Mouse (Mus musculus) lung, embryonic 14.5 days (tissue): ENCODE results near the gene Tbcd. TPM values are rescaled to one million over a fixed set of nuclear protein-coding genes. Genes with fewer than 3 reads are reported as not detected.

Experiments
- ATAC-seq: fragments of 200-750 bp; cut with Nextera tagmentation; 2 replicates; pipeline ENCODE4 v1.8.0; 2017; ENCODE audit warnings: mild to moderate bottlenecking, moderate TSS enrichment, moderate library complexity; ENCODE audit not compliant: insufficient read depth
- DNase-seq: peaks from one replicate; pipeline ENCODE4 v3.0.0-alpha.2; 2015
- H3K27ac ChIP-seq: fragments of 300-500 bp; sonication (generic); 2 replicates; pipeline ENCODE4 v1.5.1; 2014; ENCODE audit warnings: low read depth, mild to moderate bottlenecking, moderate library complexity
- H3K27me3 ChIP-seq: fragments of 300-500 bp; sonication (generic); 2 replicates; pipeline ENCODE4 v1.6.1; 2014; ENCODE audit warnings: low read length, control low read depth; ENCODE audit not compliant: insufficient read depth
- H3K36me3 ChIP-seq: fragments of 300-500 bp; sonication (generic); 2 replicates; pipeline ENCODE4 v1.6.1; 2014; ENCODE audit warnings: control low read depth; ENCODE audit not compliant: insufficient read depth
- H3K4me1 ChIP-seq: fragments of 300-500 bp; sonication (generic); 2 replicates; pipeline ENCODE4 v1.6.1; 2014; ENCODE audit warnings: antibody characterized with exemption, control low read depth; ENCODE audit not compliant: insufficient read depth
- H3K4me2 ChIP-seq: fragments of 300-500 bp; sonication (generic); 2 replicates; pipeline ENCODE4 v1.6.1; 2014; ENCODE audit warnings: mild to moderate bottlenecking
- H3K4me3 ChIP-seq: fragments of 300-500 bp; sonication (generic); 2 replicates; pipeline ENCODE4 v1.5.1; 2014; ENCODE audit warnings: low read depth, low read length
- H3K9ac ChIP-seq: fragments of 300-500 bp; sonication (generic); 2 replicates; pipeline ENCODE4 v1.6.1; 2014
- H3K9me3 ChIP-seq: fragments of 300-500 bp; sonication (generic); 2 replicates; pipeline ENCODE4 v1.6.1; 2016; ENCODE audit warnings: low read depth, low read length, control low read depth
- CTCF ChIP-seq: IDR thresholded peaks from 2 replicates; pipeline ENCODE4 v1.5.1; 2016; ENCODE audit warnings: antibody characterized with exemption, low read depth
- WGBS: fragments of 180-500 bp; shearing (Covaris S2); extraction: QIAGEN DNeasy Blood & Tissue Kit; methylation state at CpG from one replicate; pipeline ENCODE4 v1.1.7; 2014; 5-methylcytosine and 5-hydroxymethylcytosine counted together
- polyA plus RNA-seq: library from polyadenylated mRNA; unstranded; fragments of >200 nt; fragmentation: Nextera tagmentation; extraction: Ambion mirVana; gene quantifications from 2 replicates; pipeline ENCODE4 v1.2.1, GENCODE M21; 2014

The Tbcd gene
- polyA plus RNA-seq, 1 experiment from 2014 or later = 41.3 TPM

DNA sequence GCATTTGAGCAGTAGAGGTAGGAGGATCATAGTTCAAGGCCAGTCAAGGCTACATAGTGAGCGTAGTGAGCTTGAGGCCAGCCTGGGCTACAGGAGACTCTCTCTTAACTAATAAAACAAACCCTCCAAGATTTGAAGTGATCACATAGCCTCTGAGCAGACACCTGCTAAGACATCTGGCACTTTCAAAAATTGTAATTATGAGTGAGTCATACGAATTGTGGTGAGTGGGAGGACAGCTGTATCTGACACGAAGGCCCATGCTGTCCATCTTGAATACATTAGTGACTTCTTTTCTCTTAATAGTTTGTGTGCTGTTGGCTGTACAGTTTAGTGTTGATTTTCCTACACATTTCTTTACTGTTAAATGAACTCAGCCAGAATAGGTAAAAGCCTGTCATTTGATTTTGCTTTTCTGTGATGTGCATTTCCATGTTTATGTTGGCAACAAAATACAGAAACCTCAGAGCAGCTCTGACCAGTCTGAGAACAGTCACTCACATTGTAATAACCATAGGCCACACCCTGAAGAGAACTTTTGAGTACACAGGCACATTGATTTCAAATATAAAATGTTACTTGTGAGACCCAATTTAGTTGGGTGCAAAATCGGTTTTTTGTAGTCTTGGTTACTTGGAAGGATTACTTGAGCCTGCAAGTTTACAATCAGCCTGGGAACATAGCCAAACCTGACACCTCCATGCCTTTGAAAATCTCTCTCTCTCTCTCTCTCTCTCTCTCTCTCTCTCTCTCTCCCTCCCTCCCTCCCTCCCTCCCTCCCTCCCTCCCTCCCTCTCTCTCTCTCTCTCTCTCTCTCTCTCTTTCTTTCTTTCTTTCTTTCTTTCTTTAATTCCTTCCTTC is 50.5 kb downstream of the Tbcd start:
- no peak overlapping the region for H3K4me2 ChIP-seq
- H3K27me3 ChIP-seq = no peaks in the 10 kb centered on the region
- no peaks in the 10 kb centered on the region for H3K9me3 ChIP-seq
- no peak overlapping the region for H3K27ac ChIP-seq
- DNase-seq = peak; percentile 72
- 68% methylated on average over 4 of the region's 4 CpGs for WGBS
- TF ChIP-seq CTCF = no peak
- H3K4me3 ChIP-seq = no peak overlapping the region
- no peaks in the 10 kb centered on the region for H3K4me1 ChIP-seq
- peaks cover 23% of the 10 kb centered on the region; the same call in 1 of the 2 replicates for H3K36me3 ChIP-seq
- H3K9ac ChIP-seq = no peak overlapping the region
- no peak for ATAC-seq

DNA sequence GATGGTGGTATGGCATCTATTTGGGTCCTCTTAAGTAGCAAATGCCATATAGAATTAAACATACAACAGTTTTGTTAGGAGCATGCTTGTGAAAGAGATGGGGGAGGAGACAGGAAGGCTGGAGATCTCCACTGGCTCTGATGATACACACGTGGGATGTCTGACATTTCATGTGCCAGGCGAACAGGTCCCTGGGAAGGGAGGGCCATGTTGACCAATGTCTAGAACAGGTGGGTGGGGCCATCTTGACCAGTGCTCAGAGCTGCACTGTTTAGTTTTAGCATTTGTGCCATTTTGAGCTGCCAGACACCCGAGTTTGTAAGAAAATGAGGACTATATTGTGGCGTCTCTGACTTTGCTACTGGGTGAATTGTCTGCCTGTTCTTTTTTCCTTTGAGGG is 56.7 kb downstream of the Tbcd start:
- Histone ChIP-seq H3K9me3 (no peaks in the 10 kb centered on the region), H3K36me3 (peaks cover 4% of the 10 kb centered on the region; the same call in 1 of the 2 replicates), H3K4me3 (no peak overlapping the region), H3K9ac (no peak overlapping the region), H3K27ac (no peak overlapping the region), H3K4me2 (no peak overlapping the region), H3K27me3 (no peaks in the 10 kb centered on the region), H3K4me1 (no peaks in the 10 kb centered on the region)
- DNase-seq (no peak), ATAC-seq (no peak)
- WGBS = 68% methylated on average over 4 of the region's 4 CpGs
- TF ChIP-seq CTCF = no peak

DNA sequence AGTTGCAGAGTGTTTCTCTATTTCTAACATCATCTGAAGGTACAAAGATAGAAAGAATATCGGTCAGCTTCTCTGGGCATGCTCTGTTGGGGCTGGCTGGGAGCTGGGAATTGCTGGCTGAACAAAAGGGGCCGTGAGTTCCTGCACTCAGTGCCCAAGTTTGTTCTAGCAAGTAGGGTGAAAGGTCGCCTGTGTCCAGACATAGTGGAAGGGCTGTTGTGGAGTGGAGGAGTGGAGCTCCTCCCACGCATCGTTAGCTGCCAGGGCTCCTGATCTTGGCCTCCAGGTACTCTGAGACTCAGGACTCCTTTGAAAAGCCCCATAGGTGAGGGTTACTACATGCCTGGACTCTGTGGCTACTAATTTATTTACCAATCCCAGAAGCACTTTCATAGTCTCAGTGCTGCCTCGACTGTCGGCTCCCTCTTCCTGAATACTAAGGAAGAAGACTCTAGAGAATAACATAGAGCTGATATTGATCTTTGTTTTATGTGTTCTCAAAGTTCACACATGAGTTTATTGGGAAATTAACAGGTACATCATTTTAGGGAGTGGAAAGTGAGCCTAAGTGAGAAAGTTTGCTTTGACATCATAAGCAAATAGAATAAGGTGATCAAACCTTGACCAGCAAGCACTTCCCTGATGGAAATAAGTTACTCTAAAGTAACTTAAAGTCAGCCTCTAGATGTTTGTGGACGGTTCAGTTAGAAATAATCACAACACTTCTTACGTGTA is 58.9 kb downstream of the Tbcd start:
- ATAC-seq = no peak
- DNase-seq = no peak
- no peak overlapping the region for H3K4me3 ChIP-seq
- H3K4me1 ChIP-seq = no peaks in the 10 kb centered on the region
- no peaks in the 10 kb centered on the region for H3K27me3 ChIP-seq
- no peaks in the 10 kb centered on the region for H3K9me3 ChIP-seq
- WGBS = 60% methylated on average over 9 of the region's 9 CpGs
- H3K27ac ChIP-seq = no peak overlapping the region
- no peak overlapping the region for H3K9ac ChIP-seq
- 0 out of 2 replicates have a peak, but pooled peaks cover 3% of the 10 kb centered on the region for H3K36me3 ChIP-seq
- no peak overlapping the region for H3K4me2 ChIP-seq
- no peak for TF ChIP-seq CTCF

DNA sequence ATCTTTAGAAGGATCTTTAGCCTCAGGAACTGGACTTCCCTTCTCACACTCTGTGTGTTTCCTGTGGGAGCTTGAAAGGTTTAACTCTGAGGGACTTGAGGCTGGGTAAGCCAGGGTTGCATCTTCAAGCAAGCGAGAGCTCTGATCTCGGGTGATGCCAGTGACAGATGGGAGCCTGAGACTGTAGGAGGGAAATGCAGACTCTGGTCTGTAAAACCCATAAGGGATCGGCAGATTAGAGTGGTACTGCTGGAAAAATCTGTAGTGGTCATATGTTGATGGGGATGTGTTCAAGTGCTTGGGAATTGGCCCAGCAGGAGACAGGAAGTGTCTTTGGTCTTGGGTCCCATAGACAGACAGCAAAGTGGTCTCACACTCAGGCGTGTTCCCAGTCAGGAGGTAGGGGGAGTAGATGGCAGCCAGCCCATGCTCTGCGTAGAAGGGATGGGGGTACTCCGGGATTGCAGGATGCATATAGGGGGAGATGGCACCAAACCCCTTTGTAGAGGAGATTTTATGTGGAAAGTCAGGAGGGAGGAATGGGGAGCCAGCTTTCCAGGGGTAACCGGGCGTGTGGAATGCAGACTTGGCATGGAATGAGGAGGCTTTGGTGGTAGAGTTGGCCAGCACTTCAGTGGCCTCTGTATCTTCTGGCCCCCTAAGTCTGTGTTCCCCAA is 61.3 kb downstream of the Tbcd start:
- Histone ChIP-seq H3K27ac (no peak overlapping the region), H3K4me1 (no peaks in the 10 kb centered on the region), H3K9me3 (no peaks in the 10 kb centered on the region), H3K4me2 (no peak overlapping the region), H3K9ac (no peak overlapping the region), H3K36me3 (0 out of 2 replicates have a peak, but pooled peaks cover 2% of the 10 kb centered on the region), H3K4me3 (no peak overlapping the region), H3K27me3 (no peaks in the 10 kb centered on the region)
- 89% methylated on average over 8 of the region's 8 CpGs for WGBS
- ATAC-seq (no peak), DNase-seq (no peak)
- TF ChIP-seq CTCF = no peak

DNA sequence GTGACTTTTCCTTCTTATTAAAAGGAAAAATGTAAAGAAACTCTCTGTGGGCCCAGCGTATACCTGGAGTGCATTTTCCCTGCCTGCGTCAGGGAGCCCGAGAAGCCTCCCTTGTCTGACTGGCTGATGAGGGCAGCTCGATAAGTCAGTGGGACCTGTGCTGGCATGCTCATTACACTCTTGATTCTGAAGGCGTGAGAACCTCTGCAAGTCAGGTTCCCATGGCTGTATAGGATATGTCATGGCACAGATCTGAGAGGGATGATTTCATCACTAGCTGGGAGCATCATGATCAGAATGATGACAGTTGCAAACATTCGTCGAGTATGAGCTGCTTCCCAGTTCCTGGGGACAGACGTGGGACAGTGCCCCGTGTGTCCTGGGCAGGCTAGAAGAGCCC is 64.2 kb downstream of the Tbcd start:
- 82% methylated on average over 9 of the region's 9 CpGs for WGBS

DNA sequence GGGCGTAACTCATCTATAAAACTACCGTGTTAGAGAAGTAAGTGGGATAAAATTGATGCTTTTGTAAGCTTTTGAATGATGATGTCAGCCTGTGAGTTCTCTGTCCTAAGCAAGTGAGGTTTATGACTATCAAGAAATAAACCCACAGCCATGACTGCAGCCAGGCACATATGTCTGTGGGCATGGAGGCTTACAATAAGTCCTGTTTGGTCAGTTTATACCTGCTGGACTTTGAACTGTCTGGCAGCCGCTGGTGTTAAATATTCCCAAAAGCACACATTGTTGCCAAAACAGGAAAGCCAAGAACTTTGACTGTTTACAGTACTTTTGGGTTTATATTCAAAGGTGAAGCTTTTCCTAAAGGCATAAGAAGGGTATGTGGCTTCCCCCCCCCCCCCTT is 65.2 kb downstream of the Tbcd start:
- no peak overlapping the region for H3K4me2 ChIP-seq
- 0 out of 2 replicates have a peak, but pooled peaks cover 2% of the 10 kb centered on the region for H3K36me3 ChIP-seq
- H3K27me3 ChIP-seq = no peaks in the 10 kb centered on the region
- H3K9me3 ChIP-seq = no peaks in the 10 kb centered on the region
- H3K4me3 ChIP-seq = no peak overlapping the region
- TF ChIP-seq CTCF = no peak
- H3K27ac ChIP-seq = no peak overlapping the region
- H3K9ac ChIP-seq = no peak overlapping the region
- no peaks in the 10 kb centered on the region for H3K4me1 ChIP-seq
- no peak for ATAC-seq
- no peak for DNase-seq
- WGBS = 87% methylated on average over 3 of the region's 3 CpGs

More for the DNA sequence above, 64.2 kb downstream of the Tbcd start:
- H3K4me2 ChIP-seq = no peak overlapping the region
- DNase-seq = no peak
- 0 out of 2 replicates have a peak, but pooled peaks cover 2% of the 10 kb centered on the region for H3K36me3 ChIP-seq
- H3K4me3 ChIP-seq = no peak overlapping the region
- no peaks in the 10 kb centered on the region for H3K4me1 ChIP-seq
- no peak for ATAC-seq
- H3K9ac ChIP-seq = no peak overlapping the region
- H3K9me3 ChIP-seq = no peaks in the 10 kb centered on the region
- H3K27ac ChIP-seq = no peak overlapping the region
- no peaks in the 10 kb centered on the region for H3K27me3 ChIP-seq
- TF ChIP-seq CTCF = no peak
